Mouse (Mus musculus) stomach, embryonic 16.5 days (tissue): ENCODE data around the gene Ralgps2. TPM values are rescaled to one million over a fixed set of nuclear protein-coding genes. Genes with fewer than 3 reads are reported as not detected.

Experiments used
- ATAC-seq: fragments of 200-750 bp; cut with Nextera tagmentation; 2 replicates; pipeline ENCODE4 v1.8.0; 2017; ENCODE audit warnings: moderate number of reproducible peaks, moderate TSS enrichment; ENCODE audit not compliant: insufficient read depth, low FRiP score
- H3K27ac ChIP-seq: fragments of 300-500 bp; sonication (generic); 2 replicates; pipeline ENCODE4 v1.5.1; 2014; ENCODE audit warnings: low read length
- H3K27me3 ChIP-seq: fragments of 300-500 bp; sonication (generic); 2 replicates; pipeline ENCODE4 v1.6.1; 2014; ENCODE audit warnings: low read length, control low read depth, mixed read lengths; ENCODE audit not compliant: control insufficient read depth, insufficient read depth
- H3K36me3 ChIP-seq: fragments of 300-500 bp; sonication (generic); 2 replicates; pipeline ENCODE4 v1.6.1; 2014; ENCODE audit warnings: low read length; ENCODE audit not compliant: control insufficient read depth, insufficient read depth
- H3K4me1 ChIP-seq: fragments of 300-500 bp; sonication (generic); 2 replicates; pipeline ENCODE4 v1.6.1; 2014; ENCODE audit warnings: low read length, control low read depth, mixed read lengths; ENCODE audit not compliant: control insufficient read depth, insufficient read depth
- H3K4me2 ChIP-seq: fragments of 300-500 bp; sonication (generic); 2 replicates; pipeline ENCODE4 v1.6.1; 2014; ENCODE audit warnings: low read depth, low read length, mixed read lengths
- H3K4me3 ChIP-seq: fragments of 300-500 bp; sonication (generic); replicated peaks from 2 replicates; pipeline ENCODE4 v1.5.1; 2014; ENCODE audit warnings: mild to moderate bottlenecking, low read length
- H3K9ac ChIP-seq: fragments of 300-500 bp; sonication (generic); 2 replicates; pipeline ENCODE4 v1.6.1; 2014; ENCODE audit warnings: low read length
- H3K9me3 ChIP-seq: fragments of 300-500 bp; sonication (generic); replicated peaks from 2 replicates; pipeline ENCODE4 v1.6.1; 2016; ENCODE audit warnings: low read length, control low read depth; ENCODE audit not compliant: control insufficient read depth
- WGBS: fragments of 180-500 bp; shearing (Covaris S2); extraction: QIAGEN DNeasy Blood & Tissue Kit; methylation state at CpG from one replicate; pipeline ENCODE4 v1.1.7; 2014; 5-methylcytosine and 5-hydroxymethylcytosine counted together
- polyA plus RNA-seq: library from polyadenylated mRNA; unstranded; fragments of >200 nt; fragmentation: Nextera tagmentation; extraction: Ambion mirVana; gene quantifications from 2 replicates; pipeline ENCODE4 v1.2.1, GENCODE M21; 2015

Gene Ralgps2
- polyA plus RNA-seq, 1 experiment from 2014 or later: 54.5 TPM

- WGBS: 78% methylated on average over 6 of the region's 6 CpGs
- H3K9me3 ChIP-seq: no peaks in the 10 kb centered on the region
- no peak overlapping the region for H3K4me3 ChIP-seq
- no peaks in the 10 kb centered on the region for H3K27me3 ChIP-seq
- H3K36me3 ChIP-seq: no peaks in the 10 kb centered on the region
- no peak overlapping the region for H3K27ac ChIP-seq
- no peak overlapping the region for H3K9ac ChIP-seq
- ATAC-seq: no peak
- no peaks in the 10 kb centered on the region for H3K4me1 ChIP-seq
- H3K4me2 ChIP-seq: no peak overlapping the region
Measured at GRCm38 (mm10) chr1:156973857-156974256, 34.4 kb upstream of the Ralgps2 start.

GRCm38 (mm10) chr1:156972391-156972790 is 33.0 kb upstream of the Ralgps2 start:
- Histone ChIP-seq H3K4me1 (no peaks in the 10 kb centered on the region), H3K4me3 (no peak overlapping the region), H3K36me3 (no peaks in the 10 kb centered on the region), H3K27ac (no peak overlapping the region), H3K27me3 (no peaks in the 10 kb centered on the region), H3K9me3 (no peaks in the 10 kb centered on the region), H3K9ac (no peak overlapping the region), H3K4me2 (no peak overlapping the region)
- ATAC-seq: no peak
- WGBS: 83% methylated on average over 4 of the region's 4 CpGs

GRCm38 (mm10) chr1:156971206-156971811 is 31.9 kb upstream of the Ralgps2 start:
- WGBS: 78% methylated on average over 7 of the region's 7 CpGs
- H3K4me3 ChIP-seq: no peak overlapping the region
- no peak overlapping the region for H3K4me2 ChIP-seq
- no peak overlapping the region for H3K27ac ChIP-seq
- H3K9me3 ChIP-seq: no peaks in the 10 kb centered on the region
- H3K36me3 ChIP-seq: no peaks in the 10 kb centered on the region
- ATAC-seq: no peak
- H3K27me3 ChIP-seq: no peaks in the 10 kb centered on the region
- H3K4me1 ChIP-seq: no peaks in the 10 kb centered on the region
- H3K9ac ChIP-seq: no peak overlapping the region

GRCm38 (mm10) chr1:156970641-156971040 is 31.2 kb upstream of the Ralgps2 start:
- no peak for ATAC-seq
- H3K27me3 ChIP-seq: no peaks in the 10 kb centered on the region
- H3K4me2 ChIP-seq: no peak overlapping the region
- no peak overlapping the region for H3K27ac ChIP-seq
- no peak overlapping the region for H3K4me3 ChIP-seq
- no peaks in the 10 kb centered on the region for H3K36me3 ChIP-seq
- no peak overlapping the region for H3K9ac ChIP-seq
- WGBS: 51% methylated on average over 6 of the region's 6 CpGs
- H3K4me1 ChIP-seq: no peaks in the 10 kb centered on the region
- no peaks in the 10 kb centered on the region for H3K9me3 ChIP-seq

DNA sequence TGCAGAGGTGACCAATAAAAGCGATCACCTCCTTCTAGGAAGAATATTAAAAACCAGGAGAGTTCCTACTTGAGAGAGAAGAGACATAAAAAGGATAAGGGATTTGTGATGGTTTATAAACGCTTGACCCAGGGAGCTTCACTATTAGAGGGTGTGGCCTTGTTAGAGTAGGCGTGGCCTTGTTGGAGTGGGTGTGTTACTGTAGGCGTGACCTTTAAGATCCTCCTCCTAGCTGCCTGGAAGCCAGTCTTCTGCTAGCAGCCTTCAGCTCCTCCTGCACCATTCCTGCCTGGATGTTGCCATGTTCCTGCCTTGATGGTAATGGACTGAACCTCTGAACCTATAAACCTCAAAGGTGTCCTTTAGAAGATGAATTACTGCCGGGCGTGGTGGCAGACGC is 28.7 kb upstream of the Ralgps2 start:
- Histone ChIP-seq H3K4me2 (no peak overlapping the region), H3K27me3 (no peaks in the 10 kb centered on the region), H3K9ac (no peak overlapping the region), H3K36me3 (no peaks in the 10 kb centered on the region), H3K9me3 (no peaks in the 10 kb centered on the region), H3K4me1 (no peaks in the 10 kb centered on the region), H3K27ac (no peak overlapping the region), H3K4me3 (no peak overlapping the region)
- WGBS: 72% methylated on average over 7 of the region's 7 CpGs
- no peak for ATAC-seq

DNA sequence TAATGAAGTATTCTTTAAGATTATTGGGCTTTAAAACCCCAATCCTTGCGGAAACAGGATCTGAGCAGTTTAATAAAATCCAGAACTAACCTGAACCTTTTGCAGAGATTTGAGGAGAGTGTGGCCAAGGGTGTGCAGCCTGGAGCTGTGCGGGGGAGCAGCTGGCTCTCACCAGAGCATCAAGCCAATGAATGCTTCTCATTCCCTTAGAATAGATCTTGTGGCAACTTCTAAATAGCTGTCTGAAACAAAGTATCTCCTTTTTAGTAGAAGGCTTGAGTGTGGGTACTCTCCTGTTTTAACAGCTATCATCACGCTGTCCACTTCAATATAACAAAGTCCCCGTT is 25.1 kb upstream of the Ralgps2 start:
- H3K4me2 ChIP-seq: no peak overlapping the region
- no peak overlapping the region for H3K4me3 ChIP-seq
- H3K9ac ChIP-seq: no peak overlapping the region
- no peak for ATAC-seq
- WGBS: 62% methylated on average over 4 of the region's 4 CpGs
- no peaks in the 10 kb centered on the region for H3K36me3 ChIP-seq
- H3K27ac ChIP-seq: no peak overlapping the region
- no peaks in the 10 kb centered on the region for H3K9me3 ChIP-seq
- no peaks in the 10 kb centered on the region for H3K4me1 ChIP-seq
- no peaks in the 10 kb centered on the region for H3K27me3 ChIP-seq

GRCm38 (mm10) chr1:156963871-156964585 is 24.6 kb upstream of the Ralgps2 start:
- no peak overlapping the region for H3K27ac ChIP-seq
- H3K27me3 ChIP-seq: no peaks in the 10 kb centered on the region
- H3K9ac ChIP-seq: no peak overlapping the region
- WGBS: 31% methylated on average over 7 of the region's 7 CpGs
- H3K36me3 ChIP-seq: no peaks in the 10 kb centered on the region
- no peaks in the 10 kb centered on the region for H3K4me1 ChIP-seq
- no peak overlapping the region for H3K4me3 ChIP-seq
- ATAC-seq: no peak
- no peak overlapping the region for H3K4me2 ChIP-seq
- no peaks in the 10 kb centered on the region for H3K9me3 ChIP-seq

DNA sequence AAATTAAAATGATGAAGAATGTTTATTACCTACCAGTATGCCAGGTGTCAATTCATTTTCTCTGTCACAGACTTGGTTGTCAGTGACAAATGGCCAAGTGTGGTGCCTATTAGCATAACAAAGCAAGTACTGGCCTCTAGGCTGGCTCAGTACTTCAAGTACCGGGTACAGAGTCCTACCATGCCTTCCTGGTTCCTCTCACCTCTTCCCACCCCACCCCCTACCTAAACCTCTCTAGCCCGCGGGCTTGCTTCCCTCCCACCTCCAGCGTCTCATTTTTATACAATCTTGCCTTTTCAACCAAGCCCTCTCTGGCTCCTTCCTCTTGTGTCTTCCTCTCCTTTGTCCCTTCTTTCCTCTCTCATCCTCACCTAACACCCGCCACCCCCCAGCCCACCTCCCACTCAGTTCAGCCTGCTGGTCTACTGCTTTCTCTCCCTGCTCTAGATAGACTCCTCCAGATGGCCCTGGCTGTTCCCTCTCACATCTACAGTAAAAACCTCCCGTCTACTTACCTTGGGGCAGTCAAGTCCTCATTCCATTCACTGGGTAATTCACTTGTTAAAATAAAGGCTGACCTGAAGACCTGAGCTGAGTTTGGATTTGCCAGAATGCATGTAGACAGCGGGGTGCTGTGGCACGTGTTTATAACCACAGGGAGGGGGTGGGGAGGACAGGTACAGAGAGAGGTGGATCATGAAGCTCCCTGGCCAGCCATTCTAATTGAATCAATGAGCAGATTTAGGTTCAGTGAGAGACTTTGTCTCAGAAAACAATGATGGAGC is 22.2 kb upstream of the Ralgps2 start:
- H3K9ac ChIP-seq: no peak overlapping the region
- H3K27me3 ChIP-seq: no peaks in the 10 kb centered on the region
- H3K4me1 ChIP-seq: no peaks in the 10 kb centered on the region
- no peak overlapping the region for H3K4me2 ChIP-seq
- WGBS: 55% methylated on average over 8 of the region's 8 CpGs
- no peak overlapping the region for H3K4me3 ChIP-seq
- no peaks in the 10 kb centered on the region for H3K36me3 ChIP-seq
- H3K9me3 ChIP-seq: no peaks in the 10 kb centered on the region
- H3K27ac ChIP-seq: no peak overlapping the region
- no peak for ATAC-seq

DNA sequence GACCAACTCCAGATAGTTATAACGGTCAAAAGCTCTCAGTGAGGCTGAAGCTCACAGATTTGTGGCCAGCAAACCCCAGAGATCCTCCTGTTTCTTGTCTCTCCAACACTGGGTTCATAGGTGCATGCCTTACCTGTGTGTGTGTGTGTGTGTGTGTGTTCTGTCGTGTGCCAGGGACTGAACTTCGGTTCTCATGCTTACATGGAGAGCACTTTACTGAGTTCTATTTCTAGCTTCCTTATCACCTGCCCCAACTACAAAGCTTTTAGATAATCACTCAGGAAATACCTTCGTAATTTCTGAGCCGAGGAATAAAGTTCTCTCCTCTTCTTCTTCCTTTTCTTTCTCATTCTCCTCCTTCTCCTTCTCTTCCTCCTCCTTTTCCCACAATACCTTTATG is 19.6 kb upstream of the Ralgps2 start:
- ATAC-seq: no peak
- WGBS: 56% methylated on average over 5 of the region's 5 CpGs

More for the DNA sequence above, 19.6 kb upstream of the Ralgps2 start:
- Histone ChIP-seq H3K36me3 (no peaks in the 10 kb centered on the region), H3K4me1 (no peaks in the 10 kb centered on the region), H3K27ac (no peak overlapping the region), H3K4me2 (no peak overlapping the region), H3K9ac (no peak overlapping the region), H3K4me3 (no peak overlapping the region), H3K27me3 (no peaks in the 10 kb centered on the region), H3K9me3 (no peaks in the 10 kb centered on the region)
